Mouse (Mus musculus): ENCODE measurements around the gene Arpc2.
"Not testable (repeated sequence)": the region's sequence is repeated elsewhere in the genome, so short reads cannot be mapped to it uniquely, and the experiment has no call there.

Arpc2 gene

GRCm38 (mm10) chr1:74282896-74283625 is 47.2 kb downstream of the Arpc2 start:
- DNase-seq (ENCODE audit: low read depth, low spot score): no peak

GRCm38 (mm10) chr1:74283686-74284463 is 48.0 kb downstream of the Arpc2 start:
- no peak for DNase-seq (ENCODE audit: low read depth, low spot score)

- peak; percentile 98 for DNase-seq (ENCODE audit: low read depth, low spot score)
Observed at GRCm38 (mm10) chr1:74284543-74285160, 48.8 kb downstream of the Arpc2 start, which contains the start of the genes Aamp and Pnkd. TSS of gene Aamp (minus strand) at chr1:74284738. TSS of gene Pnkd (plus strand) at chr1:74284930.

DNA sequence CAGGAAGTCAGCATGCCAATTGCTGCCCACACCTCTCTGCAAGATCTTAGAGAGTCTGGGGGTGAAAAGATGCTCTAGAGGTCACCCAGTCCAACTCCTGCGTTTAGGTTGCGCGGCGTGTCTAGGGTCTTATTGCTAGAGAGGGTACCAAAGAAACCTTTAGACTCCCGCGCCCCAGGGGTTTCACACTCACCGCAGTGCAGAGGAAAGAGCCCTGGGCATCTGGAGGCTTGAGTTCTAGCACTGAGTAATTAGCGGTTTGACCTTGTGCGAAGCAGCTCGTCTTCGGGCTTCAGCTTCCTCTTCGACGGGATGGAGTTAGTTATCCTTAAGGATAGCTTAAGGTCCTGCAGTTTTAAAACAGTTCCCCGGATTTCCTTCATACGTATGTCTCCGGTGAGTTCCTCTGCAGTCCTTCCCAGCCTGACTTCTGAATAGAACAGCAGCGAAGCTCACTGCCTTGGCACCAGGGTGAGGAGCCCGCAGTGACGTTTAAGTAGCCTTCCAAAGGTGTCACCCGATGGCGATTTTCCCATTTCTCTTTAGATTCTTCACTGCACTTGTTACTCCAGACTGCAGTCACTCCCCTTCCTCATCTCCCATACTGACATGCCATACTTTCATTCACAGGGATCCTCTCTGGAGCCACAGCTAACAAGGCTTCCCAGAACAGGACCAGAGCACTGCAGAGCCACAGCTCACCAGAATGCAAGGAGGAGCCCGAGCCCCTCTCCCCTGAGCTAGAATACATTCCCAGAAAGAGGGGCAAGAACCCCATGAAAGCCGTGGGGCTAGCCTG is 49.5 kb downstream of the Arpc2 start:
- no peak for DNase-seq (ENCODE audit: low read depth, low spot score)

- DNase-seq (ENCODE audit: low read depth, low spot score): not testable (repeated sequence)
Observed at GRCm38 (mm10) chr1:74286869-74287607, 51.2 kb downstream of the Arpc2 start.

GRCm38 (mm10) chr1:74288327-74288726 is 52.4 kb downstream of the Arpc2 start:
- DNase-seq (ENCODE audit: low read depth, low spot score): no peak

DNA sequence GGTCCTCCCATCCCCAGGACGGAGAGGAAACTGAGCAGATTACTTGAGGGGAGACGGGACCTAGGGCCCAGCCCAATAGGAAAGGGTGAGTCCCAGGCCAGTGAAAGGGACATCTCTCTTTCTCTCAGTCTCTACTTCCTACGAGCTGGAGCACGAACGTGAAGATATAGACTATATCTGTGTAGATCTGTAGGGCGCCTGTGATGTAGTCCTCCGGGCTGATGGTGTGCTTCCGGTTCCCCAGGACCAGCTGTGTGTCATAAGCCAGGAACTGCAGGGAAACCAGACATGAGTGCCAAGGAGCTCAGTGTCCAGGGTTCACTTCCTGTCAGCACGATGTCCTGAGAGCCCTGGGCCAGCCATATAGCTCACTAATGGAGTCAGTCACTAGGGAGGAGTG is 53.4 kb downstream of the Arpc2 start:
- no peak for DNase-seq (ENCODE audit: low read depth, low spot score)

GRCm38 (mm10) chr1:74289740-74290139 is 53.9 kb downstream of the Arpc2 start:
- DNase-seq (ENCODE audit: low read depth, low spot score): no peak

- no peak for DNase-seq (ENCODE audit: low read depth, low spot score)
Observed at GRCm38 (mm10) chr1:74290141-74290540, 54.3 kb downstream of the Arpc2 start.

GRCm38 (mm10) chr1:74292331-74293020 is 56.6 kb downstream of the Arpc2 start:
- no peak for DNase-seq (ENCODE audit: low read depth, low spot score)

GRCm38 (mm10) chr1:74293306-74293960 is 57.5 kb downstream of the Arpc2 start:
- DNase-seq (ENCODE audit: low read depth, low spot score): no peak

DNA sequence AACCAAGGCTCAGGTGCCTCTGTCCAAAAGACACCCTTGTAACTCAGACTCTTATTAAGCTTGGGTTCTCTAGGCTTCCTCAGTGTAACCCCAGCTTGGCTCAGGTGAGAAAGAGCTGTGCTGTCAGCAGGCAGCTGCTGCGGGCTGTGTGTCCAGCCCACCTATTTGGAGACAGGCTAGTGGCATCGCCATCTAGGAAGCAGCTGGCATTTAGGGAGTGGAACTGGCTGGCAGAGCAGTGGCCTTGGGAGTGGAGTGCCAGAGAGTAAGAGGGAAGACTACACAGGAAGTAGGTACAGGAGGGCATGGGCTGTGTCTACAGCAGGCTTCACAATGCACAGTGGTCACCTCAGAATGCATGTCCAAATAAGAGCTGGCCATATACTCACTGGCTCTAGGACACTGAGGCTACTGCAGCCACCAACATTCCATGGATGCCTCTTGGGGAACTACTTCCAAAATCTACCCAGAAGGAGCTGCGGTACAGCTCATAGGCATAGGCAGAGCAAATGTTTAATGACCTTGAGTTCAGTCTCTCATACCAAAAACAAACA is 58.3 kb downstream of the Arpc2 start:
- DNase-seq (ENCODE audit: low read depth, low spot score): no peak

DNA sequence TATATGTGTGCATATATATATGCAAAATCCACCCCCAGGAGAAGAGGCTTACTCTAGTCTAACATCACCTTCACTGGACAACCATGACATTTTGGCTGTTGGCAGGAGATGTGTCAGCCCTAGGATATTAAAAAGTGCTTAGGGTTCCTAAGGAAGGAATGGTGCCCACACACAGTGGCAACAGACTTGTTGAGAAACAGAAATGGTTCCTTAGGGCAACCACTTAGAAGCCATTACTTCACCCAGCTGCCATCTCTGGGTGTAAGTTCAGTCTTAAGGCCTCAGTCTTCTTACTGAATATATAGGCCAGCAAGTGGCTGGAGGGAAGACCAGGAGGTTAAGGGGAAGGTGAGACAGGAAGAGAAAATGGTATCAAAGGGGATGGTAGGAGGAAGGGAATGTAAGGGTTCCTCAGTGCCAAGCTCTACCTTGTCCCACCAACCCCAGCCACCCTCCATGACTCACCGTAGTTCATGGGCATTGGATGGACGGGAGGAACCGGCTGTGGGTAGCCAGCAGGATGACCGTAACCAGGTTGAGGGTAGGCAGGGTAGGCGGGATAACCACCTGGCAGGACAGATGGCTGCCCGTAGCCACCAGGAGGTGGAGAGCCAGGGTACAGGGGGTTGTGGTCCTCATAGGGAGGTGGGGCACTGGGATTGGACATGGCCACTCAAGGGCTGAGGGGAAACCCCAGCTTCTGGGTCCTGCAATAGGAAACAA is 59.0 kb downstream of the Arpc2 start:
- no peak for DNase-seq (ENCODE audit: low read depth, low spot score)

DNA sequence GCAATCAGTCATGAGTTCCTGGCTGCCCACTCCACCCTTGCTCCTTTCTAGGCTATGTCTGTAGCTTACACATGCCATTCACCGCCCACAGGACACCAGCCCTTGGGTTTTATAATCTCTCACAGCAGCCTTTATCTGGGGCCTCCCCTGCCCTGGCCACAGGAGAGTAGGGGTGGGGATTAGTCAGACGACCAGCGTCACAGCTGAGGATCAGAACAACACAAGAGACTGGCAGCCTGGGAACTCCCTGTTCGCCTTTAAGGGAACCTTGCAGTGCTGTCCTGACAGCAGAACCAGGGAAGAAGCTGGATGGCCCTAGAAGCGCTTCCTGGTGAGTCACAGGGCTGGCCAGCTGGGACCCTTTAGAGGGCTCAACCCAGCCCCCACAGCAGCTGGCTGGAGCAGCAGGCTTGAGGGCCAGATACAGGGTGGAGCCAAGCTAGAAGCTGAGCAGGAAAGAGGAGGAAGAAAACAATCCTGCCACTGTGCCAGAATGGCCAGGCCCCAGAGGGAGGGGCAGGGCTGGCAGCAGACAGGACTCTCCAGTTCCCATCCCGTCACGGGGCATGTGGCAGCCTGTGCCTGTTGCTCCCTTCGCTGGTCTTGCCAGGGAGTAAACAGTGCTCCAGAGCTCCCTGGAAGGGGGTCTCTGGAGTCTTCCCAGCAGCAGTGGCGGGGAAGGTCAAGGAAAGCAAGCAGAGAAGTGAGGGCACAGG is 59.7 kb downstream of the Arpc2 start:
- no peak for DNase-seq (ENCODE audit: low read depth, low spot score)

GRCm38 (mm10) chr1:74296477-74296876 is 60.6 kb downstream of the Arpc2 start:
- no peak for DNase-seq (ENCODE audit: low read depth, low spot score)

DNA sequence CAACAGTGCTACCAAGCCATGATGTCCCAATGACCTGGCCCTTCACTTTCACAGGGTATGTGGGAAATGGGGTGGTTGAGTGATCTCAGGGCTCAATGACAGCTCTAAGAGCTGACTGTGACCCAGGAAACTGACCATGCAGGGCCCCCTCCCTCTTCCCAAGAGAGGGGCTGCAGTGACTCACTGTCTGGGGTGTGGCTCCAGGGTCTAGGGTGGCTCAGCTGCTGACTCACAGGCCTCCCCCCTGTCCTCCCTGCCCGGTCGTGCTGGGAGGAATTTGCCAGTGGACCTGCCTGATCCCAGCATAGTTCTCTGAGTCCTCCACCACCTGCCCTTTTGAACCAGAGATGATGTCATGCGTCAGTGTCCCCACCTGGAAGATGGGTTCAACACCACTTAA is 61.4 kb downstream of the Arpc2 start:
- no peak for DNase-seq (ENCODE audit: low read depth, low spot score)

DNA sequence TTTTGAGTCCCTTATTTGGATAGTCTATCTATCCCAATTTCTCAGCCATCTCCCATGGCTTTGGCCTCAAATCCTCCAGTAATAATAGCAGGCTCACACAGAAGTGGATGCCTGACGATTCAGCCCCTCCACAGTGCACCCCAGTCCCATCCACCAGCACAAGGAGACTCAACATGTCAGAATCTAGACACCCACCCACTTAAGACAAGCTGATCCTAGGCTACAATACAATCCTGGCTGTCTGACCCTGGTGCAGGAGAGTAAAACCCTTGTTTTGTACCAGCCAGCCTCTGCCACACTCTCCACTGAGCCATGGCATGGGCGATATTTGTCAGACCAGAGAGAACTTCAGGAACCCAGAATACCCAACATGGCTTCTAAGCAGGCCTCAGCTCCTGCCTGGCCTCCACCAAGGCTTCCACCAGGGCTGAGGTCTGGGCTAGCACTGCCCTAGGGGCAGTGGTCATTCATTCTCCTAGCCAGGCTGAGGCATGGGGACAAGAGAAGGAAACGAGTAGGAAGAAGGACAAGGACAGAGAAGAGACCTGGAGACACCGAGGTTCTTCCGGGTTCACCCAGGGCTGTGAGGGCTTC is 62.4 kb downstream of the Arpc2 start:
- DNase-seq (ENCODE audit: low read depth, low spot score): no peak

- DNase-seq (ENCODE audit: low read depth, low spot score): no peak
Observed at GRCm38 (mm10) chr1:74298996-74299395, 63.1 kb downstream of the Arpc2 start.

Data from WW6 (cell line).